Mouse (Mus musculus): ENCODE measurements around the gene Nox1. TPM values are rescaled to one million over a fixed set of nuclear protein-coding genes. Genes with fewer than 3 reads are reported as not detected.

Gene Nox1
- 0.09 TPM in 1 of 2 replicates, not detected in the other for polyA plus RNA-seq (2012; ENCODE audit: low replicate concordance)

DNA sequence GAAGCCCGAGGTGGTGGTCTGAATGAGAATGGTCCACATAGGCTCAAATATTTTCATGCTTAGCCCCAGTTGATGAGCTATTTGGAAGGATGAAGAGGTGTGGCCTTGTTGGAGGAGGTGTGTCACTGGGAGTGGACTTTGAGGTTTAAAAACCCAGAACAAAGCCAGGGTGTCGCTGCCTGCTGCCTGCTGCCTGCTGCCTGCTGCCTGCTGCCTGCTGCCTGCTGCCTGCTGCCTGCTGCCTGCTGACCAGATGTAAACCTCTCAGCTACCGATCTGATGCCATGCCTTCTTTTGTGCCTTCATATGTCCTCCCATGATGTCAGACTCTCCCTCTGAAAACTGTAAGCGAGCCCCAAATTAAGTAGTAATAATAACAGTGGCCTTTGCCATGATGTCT lies at the start of gene Nox1:
Gene Nox1 (minus strand): TSS at position 101 of the 400 bp plus-strand sequence.

DNA sequence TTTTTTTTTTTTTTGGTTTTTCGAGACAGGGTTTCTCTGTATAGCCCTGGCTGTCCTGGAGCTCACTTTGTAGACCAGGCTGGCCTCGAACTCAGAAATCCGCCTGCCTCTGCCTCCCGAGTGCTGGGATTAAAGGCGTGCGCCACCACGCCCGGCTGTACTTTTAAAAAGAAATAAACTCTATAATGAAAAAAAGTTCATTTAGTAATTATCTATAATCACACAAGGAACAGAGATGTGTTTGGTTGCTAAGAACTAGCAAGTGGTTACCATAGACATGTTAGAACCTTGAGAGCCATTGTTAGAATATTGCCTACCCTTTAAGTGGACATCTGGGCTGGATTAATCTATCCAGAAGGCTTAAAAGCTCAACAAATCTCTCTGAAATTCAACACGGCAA lies 34.6 kb downstream of the Nox1 start, which contains the start of gene Arl13a:
Gene Arl13a (plus strand): TSS at position 301 of the 400 bp plus-strand sequence.

DNA sequence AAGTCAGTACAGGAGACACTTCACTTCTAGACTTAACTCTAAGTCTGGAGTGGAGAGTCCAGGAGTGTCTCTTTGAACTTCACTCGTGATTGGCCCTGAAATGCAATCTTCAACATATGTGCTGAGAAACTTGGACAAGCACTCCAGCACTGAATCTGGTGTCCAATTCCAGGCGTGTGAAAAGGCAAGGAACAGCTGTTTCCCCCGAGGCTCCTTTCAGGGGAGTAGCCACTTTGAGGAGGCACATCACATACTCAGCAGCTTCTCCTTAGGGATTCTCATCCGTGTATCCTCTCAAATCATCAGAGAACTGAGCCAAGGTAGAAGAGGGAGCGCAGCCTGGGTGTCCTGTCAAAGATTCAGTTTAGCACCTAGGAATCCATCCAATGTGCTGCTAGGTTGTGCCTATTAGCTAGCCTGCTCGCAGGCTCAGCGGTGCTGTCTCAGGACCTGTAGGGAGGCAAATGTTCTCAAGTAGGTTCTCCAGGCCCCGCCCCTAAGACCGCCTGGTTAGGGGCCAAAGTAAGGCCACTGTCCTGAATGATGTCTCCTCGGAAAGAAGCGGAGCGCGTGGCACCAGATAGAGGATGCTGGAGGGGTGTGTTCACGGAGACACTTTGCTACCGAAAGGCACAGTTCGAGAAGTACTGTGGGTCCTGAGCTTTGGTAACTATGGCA lies 59.6 kb downstream of the Nox1 start, which contains the start of gene Xkrx:
Gene Xkrx (minus strand): TSS at position 34 of the 678 bp plus-strand sequence.

DNA sequence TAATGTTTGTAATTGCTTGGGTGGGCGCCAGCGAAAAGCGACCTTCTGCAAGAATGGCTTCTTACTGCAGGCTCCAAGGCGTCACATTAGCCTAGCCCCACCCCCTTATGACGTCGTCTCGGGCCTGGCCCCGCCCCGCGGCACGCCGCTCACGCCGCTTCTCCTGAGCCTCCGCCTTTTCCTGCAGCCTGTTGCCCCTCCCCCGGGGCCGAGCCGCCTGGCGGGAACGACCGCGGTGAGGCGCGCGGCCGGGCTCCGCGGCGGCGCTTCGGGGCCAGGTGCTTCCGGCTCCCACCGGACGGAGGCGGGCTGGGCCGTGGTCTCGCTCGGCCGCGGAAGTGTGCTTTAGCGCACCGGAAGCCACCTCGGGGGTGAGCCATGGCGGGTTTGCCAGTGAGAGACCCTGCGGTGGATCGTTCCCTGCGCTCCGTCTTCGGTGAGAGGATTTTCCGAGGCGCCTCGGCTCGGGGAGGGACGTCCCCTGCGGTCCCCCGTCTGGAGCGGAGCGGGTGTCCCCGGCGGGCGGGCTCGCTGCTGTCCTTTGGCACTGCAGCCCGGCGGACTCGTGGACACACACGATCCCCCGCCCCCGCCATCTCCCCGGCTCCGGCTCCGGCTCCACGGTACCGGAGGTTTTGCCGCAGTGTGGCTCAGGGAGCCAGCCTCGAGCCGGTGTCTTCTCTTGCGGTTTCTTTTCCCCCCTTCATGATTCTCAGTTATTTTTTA lies 162.6 kb downstream of the Nox1 start, which contains the start of gene Cstf2:
Gene Cstf2 (plus strand): TSS at position 201 of the 726 bp plus-strand sequence.

Other genes starting within 250 kb of the Nox1 start
- gene Sytl4, start 240.1 kb downstream of the Nox1 start, polyA plus RNA-seq (2012; ENCODE audit: low replicate concordance): 0.11 TPM in 1 of 2 replicates, not detected in the other
- 8.7 and 23.8 TPM in 2 replicates for gene Cstf2, start 162.8 kb downstream of the Nox1 start, polyA plus RNA-seq (2012; ENCODE audit: low replicate concordance)
- gene Xkrx, start 59.9 kb downstream of the Nox1 start, polyA plus RNA-seq (2012; ENCODE audit: low replicate concordance): 0.86 and 3.2 TPM in 2 replicates
- not detected in 2 replicates for gene Arl13a, start 34.5 kb downstream of the Nox1 start, polyA plus RNA-seq (2012; ENCODE audit: low replicate concordance)
- 1.4 and 1.9 TPM in 2 replicates for gene Trmt2b, start 55.0 kb upstream of the Nox1 start, polyA plus RNA-seq (2012; ENCODE audit: low replicate concordance)
- 0.29 TPM in 1 of 2 replicates, not detected in the other for gene Tmem35a, start 73.3 kb upstream of the Nox1 start, polyA plus RNA-seq (2012; ENCODE audit: low replicate concordance)
- gene Cenpi, start 86.1 kb upstream of the Nox1 start, polyA plus RNA-seq (2012; ENCODE audit: low replicate concordance): 0.03 and 0.36 TPM in 2 replicates
- 0.09 TPM in 1 of 2 replicates, not detected in the other for gene Drp2, start 182.6 kb upstream of the Nox1 start, polyA plus RNA-seq (2012; ENCODE audit: low replicate concordance)

Data from hematopoietic multipotent progenitor cell, adult 10-12 weeks (in vitro differentiated cells).